Mouse (Mus musculus) heart, adult 2 months (tissue): ENCODE results near the gene Avp. TPM values are rescaled to one million over a fixed set of nuclear protein-coding genes. Genes with fewer than 3 reads are reported as not detected.

ENCODE experiments used
- DNase-seq, 2 experiments: peaks; one replicate each; pipeline ENCODE4 v3.0.0; 2021
- H3K27ac ChIP-seq: fragments of 200-600 bp; 2 replicates; pipeline ENCODE4 v1.8.1; 2022
- H3K27me3 ChIP-seq: fragments of 200-500 bp; 2 replicates; pipeline ENCODE4 v1.6.1; 2012; ENCODE audit warnings: mild to moderate bottlenecking, low read length, inconsistent platforms, mixed read lengths; ENCODE audit not compliant: control insufficient read depth, insufficient read depth
- H3K36me3 ChIP-seq: fragments of 200-500 bp; 2 replicates; pipeline ENCODE4 v1.6.1; 2012; ENCODE audit warnings: low read length, inconsistent platforms; ENCODE audit not compliant: control insufficient read depth, insufficient read depth
- H3K4me1 ChIP-seq: fragments of 200-500 bp; 2 replicates; pipeline ENCODE4 v1.6.1; 2011; ENCODE audit warnings: low read length; ENCODE audit not compliant: control insufficient read depth, insufficient read depth
- H3K4me3 ChIP-seq: fragments of 200-600 bp; 2 replicates; pipeline ENCODE4 v1.8.1; 2022
- H3K79me2 ChIP-seq: fragments of 200-500 bp; replicated peaks from 2 replicates; pipeline ENCODE4 v1.6.1; 2012; ENCODE audit warnings: mild to moderate bottlenecking, inconsistent platforms, low read length, moderate library complexity, mixed read lengths; ENCODE audit not compliant: control insufficient read depth, insufficient read depth
- H3K9ac ChIP-seq: fragments of 200-500 bp; 2 replicates; pipeline ENCODE4 v1.6.1; 2012; ENCODE audit warnings: low read depth, mild to moderate bottlenecking, control low read depth, inconsistent platforms, low read length, mixed read lengths
- CTCF ChIP-seq: fragments of 200-600 bp; IDR thresholded peaks from 2 replicates; pipeline ENCODE4 v1.8.1; 2022; ENCODE audit warnings: antibody characterized with exemption, mild to moderate bottlenecking, moderate library complexity
- EP300 ChIP-seq: fragments of 200-500 bp; IDR thresholded peaks from 2 replicates; pipeline ENCODE4 v1.6.1; 2011; ENCODE audit warnings: low read depth, low read length, control low read depth; ENCODE audit not compliant: insufficient read depth
- POLR2A ChIP-seq: fragments of 200-500 bp; IDR thresholded peaks from 2 replicates; pipeline ENCODE4 v1.6.1; 2011; ENCODE audit warnings: mild to moderate bottlenecking, low read depth, low read length, control low read depth; ENCODE audit not compliant: insufficient read depth
- WGBS: fragments of 180-500 bp; shearing (Covaris S2); methylation state at CpG from one replicate; pipeline ENCODE4 v1.1.7; 2018; 5-methylcytosine and 5-hydroxymethylcytosine counted together
- intact Hi-C: fragments of 180-260 bp; cut with DNase I; formaldehyde crosslinking; loops from one replicate; pipeline ENCODE4 v1.15.1; 2025
- polyA plus RNA-seq: library from polyadenylated mRNA; depleted of rRNA; stranded (reverse); fragments of >200 nt; gene quantifications from 2 replicates; pipeline ENCODE4 v1.2.3, GENCODE M21; 2012
- total RNA-seq, 2 experiments: library from RNA; stranded (reverse); gene quantifications; 2 replicates each; pipeline ENCODE4 v1.2.3; 2021

Gene Avp
- total and polyA plus RNA-seq, 3 experiments: 9.8 to 10.3 TPM; not detected in 1

GRCm38 (mm10) chr2:130557462-130557861 lies 24.9 kb downstream of the Avp start:
- H3K9ac ChIP-seq: no peak overlapping the region
- TF ChIP-seq CTCF (no peak), POLR2A (no peak), EP300 (no peak)
- H3K36me3 ChIP-seq: no peaks in the 10 kb centered on the region
- H3K27me3 ChIP-seq: no peaks in the 10 kb centered on the region
- 97% methylated on average over 2 of the region's 2 CpGs for whole genome bisulfite sequencing
- intact Hi-C loops: no loop called here
- no peak overlapping the region for H3K27ac ChIP-seq
- no peaks in the 10 kb centered on the region for H3K79me2 ChIP-seq
- H3K4me3 ChIP-seq: no peak overlapping the region
- DNase-seq: no peak
- no peaks in the 10 kb centered on the region for H3K4me1 ChIP-seq

GRCm38 (mm10) chr2:130556292-130556691 lies 26.1 kb downstream of the Avp start:
- H3K79me2 ChIP-seq: no peaks in the 10 kb centered on the region
- TF ChIP-seq POLR2A (no peak), CTCF (no peak), EP300 (no peak)
- no peak overlapping the region for H3K27ac ChIP-seq
- no peak overlapping the region for H3K9ac ChIP-seq
- intact Hi-C loops: no loop called here
- no peaks in the 10 kb centered on the region for H3K27me3 ChIP-seq
- no peak for DNase-seq
- WGBS: 94% methylated on average over 1 of the region's 1 CpGs
- H3K4me3 ChIP-seq: no peak overlapping the region
- no peaks in the 10 kb centered on the region for H3K36me3 ChIP-seq
- no peaks in the 10 kb centered on the region for H3K4me1 ChIP-seq

GRCm38 (mm10) chr2:130554841-130555240 lies 27.5 kb downstream of the Avp start:
- intact Hi-C loops: no loop called here
- Histone ChIP-seq H3K4me1 (no peaks in the 10 kb centered on the region), H3K27ac (no peak overlapping the region), H3K9ac (no peak overlapping the region), H3K79me2 (no peaks in the 10 kb centered on the region), H3K4me3 (no peak overlapping the region), H3K36me3 (no peaks in the 10 kb centered on the region), H3K27me3 (no peaks in the 10 kb centered on the region)
- 91% methylated on average over 7 of the region's 7 CpGs for WGBS
- TF ChIP-seq EP300 (no peak), CTCF (no peak), POLR2A (no peak)
- DNase-seq: no peak

GRCm38 (mm10) chr2:130546957-130547356 lies 35.4 kb downstream of the Avp start:
- WGBS: 73% methylated on average over 8 of the region's 8 CpGs

GRCm38 (mm10) chr2:130540266-130540665 lies 42.1 kb downstream of the Avp start:
- no peak overlapping the region for H3K27ac ChIP-seq
- no peaks in the 10 kb centered on the region for H3K36me3 ChIP-seq
- H3K4me3 ChIP-seq: no peak overlapping the region
- intact Hi-C loops: no loop called here
- no peaks in the 10 kb centered on the region for H3K27me3 ChIP-seq
- no peaks in the 10 kb centered on the region for H3K4me1 ChIP-seq
- DNase-seq: no peak
- no peaks in the 10 kb centered on the region for H3K79me2 ChIP-seq
- H3K9ac ChIP-seq: no peak overlapping the region
- TF ChIP-seq CTCF: no peak
- 88% methylated on average over 9 of the region's 9 CpGs for WGBS

More at GRCm38 (mm10) chr2:130546957-130547356, 35.4 kb downstream of the Avp start:
- no peak overlapping the region for H3K9ac ChIP-seq
- DNase-seq: no peak
- H3K27ac ChIP-seq: no peak overlapping the region
- H3K4me3 ChIP-seq: no peak overlapping the region
- no peaks in the 10 kb centered on the region for H3K4me1 ChIP-seq
- H3K79me2 ChIP-seq: no peaks in the 10 kb centered on the region
- H3K27me3 ChIP-seq: no peaks in the 10 kb centered on the region
- intact Hi-C loops: no loop called here
- TF ChIP-seq EP300 (no peak), POLR2A (no peak), CTCF (no peak)
- no peaks in the 10 kb centered on the region for H3K36me3 ChIP-seq

- 92% methylated on average over 8 of the region's 8 CpGs for WGBS
- H3K27ac ChIP-seq: no peak overlapping the region
- intact Hi-C loops: no loop called here
- H3K27me3 ChIP-seq: no peaks in the 10 kb centered on the region
- no peak overlapping the region for H3K9ac ChIP-seq
- H3K4me1 ChIP-seq: no peaks in the 10 kb centered on the region
- TF ChIP-seq CTCF: no peak
- TF ChIP-seq EP300: no peak
- no peak for TF ChIP-seq POLR2A
- no peak for DNase-seq
- no peaks in the 10 kb centered on the region for H3K79me2 ChIP-seq
- H3K36me3 ChIP-seq: no peaks in the 10 kb centered on the region
- no peak overlapping the region for H3K4me3 ChIP-seq
Observed at GRCm38 (mm10) chr2:130538876-130539546, 43.3 kb downstream of the Avp start.
